Mouse (Mus musculus) cerebellum, adult 2 months (tissue): ENCODE data around the gene Gm20479. TPM values are rescaled to one million over a fixed set of nuclear protein-coding genes. Genes with fewer than 3 reads are reported as not detected.

Experiments used
- DNase-seq, 2 experiments: peaks; one replicate each; pipeline ENCODE4 v3.0.0; 2021
- H3K27ac ChIP-seq: fragments of 200-500 bp; 2 replicates; pipeline ENCODE4 v1.5.1; 2012; ENCODE audit warnings: low read length, control low read depth, inconsistent platforms; ENCODE audit not compliant: insufficient read depth
- H3K27me3 ChIP-seq: fragments of 200-500 bp; 2 replicates; pipeline ENCODE4 v1.6.1; 2012; ENCODE audit warnings: inconsistent platforms, mild to moderate bottlenecking, low read length, moderate library complexity; ENCODE audit not compliant: control insufficient read depth, insufficient read depth
- H3K4me1 ChIP-seq: fragments of 200-500 bp; 2 replicates; pipeline ENCODE4 v1.6.1; 2011; ENCODE audit warnings: low read length; ENCODE audit not compliant: control insufficient read depth, insufficient read depth
- H3K4me3 ChIP-seq: fragments of 200-500 bp; replicated peaks from 2 replicates; pipeline ENCODE3; 2011; ENCODE audit warnings: mild to moderate bottlenecking, low read depth, low read length, control low read depth; ENCODE audit not compliant: insufficient read depth
- CTCF ChIP-seq: fragments of 200-500 bp; IDR thresholded peaks from 2 replicates; pipeline ENCODE4 v1.5.1; 2011; ENCODE audit warnings: low read depth, mild to moderate bottlenecking, control low read depth, low read length, moderate library complexity, borderline replicate concordance; ENCODE audit not compliant: insufficient read depth
- POLR2A ChIP-seq: fragments of 200-500 bp; IDR thresholded peaks from 2 replicates; pipeline ENCODE4 v1.6.1; 2011; ENCODE audit warnings: low read length, control low read depth, borderline replicate concordance; ENCODE audit not compliant: insufficient read depth
- WGBS: fragments of 180-500 bp; shearing (Covaris S2); methylation state at CpG from one replicate; pipeline ENCODE4 v1.1.7; 2018; 5-methylcytosine and 5-hydroxymethylcytosine counted together
- polyA plus RNA-seq: library from polyadenylated mRNA; depleted of rRNA; stranded (reverse); fragments of >200 nt; gene quantifications from 2 replicates; pipeline ENCODE4 v1.2.3, GENCODE M21; 2012; rRNA removed

Gm20479 gene
- polyA plus RNA-seq, 1 experiment = not detected

DNA sequence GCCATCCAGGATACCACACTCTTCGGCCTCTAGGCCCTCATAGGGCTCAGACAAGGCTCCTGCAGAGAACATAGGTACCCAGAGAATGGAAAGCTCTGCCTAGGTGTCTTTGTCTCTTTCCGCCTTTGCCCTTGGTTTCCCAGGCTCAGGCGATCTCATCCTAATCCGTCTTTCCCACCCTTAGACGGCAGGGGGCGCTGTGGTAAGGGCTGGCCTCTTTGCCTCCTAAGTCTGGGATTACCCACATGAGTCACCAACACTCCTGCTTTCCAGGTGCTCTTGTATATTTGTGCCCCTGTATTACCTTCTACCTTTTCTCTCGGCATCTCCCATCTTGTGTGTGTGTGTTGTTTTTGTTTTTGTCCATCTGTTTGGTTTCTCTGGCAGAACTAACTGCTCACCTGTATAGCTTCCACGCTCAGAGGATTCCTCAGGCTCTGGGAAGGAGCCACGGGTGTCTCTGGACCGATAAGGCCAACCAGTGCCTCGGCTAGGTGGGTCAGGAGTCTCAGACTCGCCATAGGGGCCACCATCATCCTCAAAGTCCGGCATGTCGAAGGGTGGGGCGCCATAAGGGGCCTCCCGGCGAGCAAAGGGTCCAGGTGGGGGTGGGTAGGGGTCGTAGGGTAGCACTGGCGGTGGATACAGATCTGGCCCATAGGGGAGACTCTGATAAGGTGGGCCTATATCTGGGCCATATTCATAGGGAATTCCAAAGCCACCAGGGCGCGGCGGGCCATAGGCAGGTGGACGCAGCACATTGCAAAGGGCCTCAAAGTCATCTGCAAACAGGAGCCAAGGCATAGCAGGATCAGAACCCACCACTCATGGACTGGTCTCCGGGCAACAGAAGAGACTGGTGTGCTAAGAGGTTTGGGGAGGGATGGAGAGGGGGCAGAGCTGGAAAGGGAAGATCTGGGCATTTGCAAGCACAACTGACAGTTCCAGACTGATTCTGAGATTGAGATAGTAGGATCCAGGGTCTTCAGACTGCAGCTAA lies 50.8 kb downstream of the Gm20479 start:
- no peak for DNase-seq

DNA sequence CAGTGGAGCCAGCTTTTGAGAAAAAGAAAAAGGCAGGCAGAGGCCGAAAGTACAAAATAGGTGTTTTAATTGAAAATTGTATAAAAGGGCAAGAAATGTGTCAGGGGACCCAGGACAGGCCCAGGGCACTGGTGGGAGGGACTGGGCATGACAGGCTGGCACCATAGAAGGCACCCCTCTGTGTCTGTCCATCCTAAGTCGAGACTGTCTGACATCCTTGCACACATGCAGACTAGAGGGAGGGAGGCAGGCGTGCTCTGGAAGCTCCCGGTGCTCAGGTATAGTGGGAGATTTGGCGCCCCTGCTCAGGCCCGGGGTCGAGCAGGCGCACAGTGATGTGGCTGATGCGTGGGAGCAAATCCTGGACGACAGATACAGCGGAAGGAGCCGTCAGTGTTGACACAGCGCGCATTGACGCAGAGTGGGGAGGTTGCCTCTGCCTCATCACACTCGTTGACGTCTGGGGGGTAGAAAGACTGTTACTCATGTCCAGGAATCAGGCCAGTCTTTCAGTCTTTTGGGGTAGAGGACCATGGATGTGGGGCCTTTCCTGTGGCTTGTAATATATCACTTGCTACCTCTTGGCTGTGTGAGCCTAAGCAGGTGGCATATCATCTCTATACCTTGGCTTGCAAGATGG lies 52.0 kb downstream of the Gm20479 start:
- no peaks in the 10 kb centered on the region for H3K4me1 ChIP-seq
- H3K27ac ChIP-seq = no peak overlapping the region
- H3K27me3 ChIP-seq = no peaks in the 10 kb centered on the region
- WGBS = 80% methylated on average over 17 of the region's 17 CpGs
- H3K4me3 ChIP-seq = no peak overlapping the region
- no peak for DNase-seq
- no peak for TF ChIP-seq POLR2A
- TF ChIP-seq CTCF = no peak

More for the DNA sequence above, 50.8 kb downstream of the Gm20479 start:
- peak; percentile 46; the same call in 1 of the 2 replicates for TF ChIP-seq CTCF
- no peak for TF ChIP-seq POLR2A
- Histone ChIP-seq H3K4me3 (no peak overlapping the region), H3K4me1 (peaks cover 4% of the 10 kb centered on the region; the same call in 1 of the 2 replicates), H3K27ac (no peak overlapping the region), H3K27me3 (no peaks in the 10 kb centered on the region)
- 76% methylated on average over 24 of the region's 24 CpGs for WGBS

Other genes with a start within 250 kb of the Gm20479 start
- 0.10 and 0.73 TPM in 2 replicates for gene Cyp2f2, start 237.5 kb downstream of the Gm20479 start, polyA plus RNA-seq
- gene Cyp2t4, start 203.7 kb downstream of the Gm20479 start, polyA plus RNA-seq = not detected in 2 replicates
- 115 and 120 TPM in 2 replicates for gene Egln2, start 190.6 kb downstream of the Gm20479 start, polyA plus RNA-seq
- 175 and 176 TPM in 2 replicates for gene Rab4b, start 178.5 kb downstream of the Gm20479 start, polyA plus RNA-seq
- not detected in 2 replicates for gene Gm21983, start 176.3 kb downstream of the Gm20479 start, polyA plus RNA-seq
- gene Mia, start 176.3 kb downstream of the Gm20479 start, polyA plus RNA-seq = 11.2 and 16.9 TPM in 2 replicates
- 17.9 and 18.8 TPM in 2 replicates for gene BC024978, start 161.6 kb downstream of the Gm20479 start, polyA plus RNA-seq
- gene Snrpa, start 161.1 kb downstream of the Gm20479 start, polyA plus RNA-seq = 158 and 173 TPM in 2 replicates
- 12.4 and 13.2 TPM in 2 replicates for gene Itpkc, start 128.8 kb downstream of the Gm20479 start, polyA plus RNA-seq
- 20.8 and 23.9 TPM in 2 replicates for gene Coq8b, start 124.4 kb downstream of the Gm20479 start, polyA plus RNA-seq
- gene Numbl, start 99.0 kb downstream of the Gm20479 start, polyA plus RNA-seq = 56.7 and 64.1 TPM in 2 replicates
- gene Ltbp4, start 19.7 kb downstream of the Gm20479 start, polyA plus RNA-seq = 26.9 and 28.2 TPM in 2 replicates
- 41.6 and 43.7 TPM in 2 replicates for gene Shkbp1, start 1.4 kb downstream of the Gm20479 start, polyA plus RNA-seq
- 171 and 177 TPM in 2 replicates for gene Sptbn4, start 90.3 kb upstream of the Gm20479 start, polyA plus RNA-seq
- gene Blvrb, start 90.6 kb upstream of the Gm20479 start, polyA plus RNA-seq = 24.2 and 25.2 TPM in 2 replicates
- gene Sertad3, start 116.3 kb upstream of the Gm20479 start, polyA plus RNA-seq = 8.1 and 8.9 TPM in 2 replicates
- gene Sertad1, start 129.5 kb upstream of the Gm20479 start, polyA plus RNA-seq = 17.4 and 17.9 TPM in 2 replicates
- gene Prx, start 141.9 kb upstream of the Gm20479 start, polyA plus RNA-seq = 0.34 and 0.43 TPM in 2 replicates
- gene Hipk4, start 165.8 kb upstream of the Gm20479 start, polyA plus RNA-seq = 0.20 and 0.21 TPM in 2 replicates
- gene Pld3, start 195.8 kb upstream of the Gm20479 start, polyA plus RNA-seq = 220 and 242 TPM in 2 replicates
- gene 2310022A10Rik, start 195.8 kb upstream of the Gm20479 start, polyA plus RNA-seq = 45.7 and 46.2 TPM in 2 replicates
- 106 and 119 TPM in 2 replicates for gene Akt2, start 234.1 kb upstream of the Gm20479 start, polyA plus RNA-seq